Mouse (Mus musculus) small intestine, adult 2 months (tissue): ENCODE measurements at regions not wholly inside any gene's neighbourhood (a gene's known extent, or its start where the extent isn't known, plus 50 kb on each side); places are given as distances from the start of the nearest gene placed in this dataset.

Experiments used
- H3K27ac ChIP-seq: fragments of 200-500 bp; 2 replicates; pipeline ENCODE4 v1.5.1; 2012; ENCODE audit warnings: low read depth, low read length, control low read depth, inconsistent platforms; ENCODE audit not compliant: insufficient read depth
- H3K27me3 ChIP-seq: fragments of 200-500 bp; 2 replicates; pipeline ENCODE4 v1.6.1; 2012; ENCODE audit warnings: mild to moderate bottlenecking, moderate library complexity, low read length, inconsistent platforms; ENCODE audit not compliant: control insufficient read depth, insufficient read depth
- H3K36me3 ChIP-seq: fragments of 200-500 bp; 2 replicates; pipeline ENCODE4 v1.6.1; 2012; ENCODE audit warnings: mild to moderate bottlenecking, low read length, control low read depth, inconsistent platforms; ENCODE audit not compliant: control insufficient read depth, insufficient read depth
- H3K4me1 ChIP-seq: fragments of 200-500 bp; 2 replicates; pipeline ENCODE4 v1.6.1; 2012; ENCODE audit warnings: low read length, inconsistent platforms, mixed read lengths; ENCODE audit not compliant: control insufficient read depth, insufficient read depth, insufficient read length
- H3K4me3 ChIP-seq: fragments of 200-500 bp; 2 replicates; pipeline ENCODE4 v1.5.1; 2012; ENCODE audit warnings: low read depth, mild to moderate bottlenecking, control low read depth, inconsistent platforms, low read length, moderate library complexity
- CTCF ChIP-seq: fragments of 200-500 bp; IDR thresholded peaks from 2 replicates; pipeline ENCODE4 v1.5.1; 2012; ENCODE audit warnings: low read depth, mild to moderate bottlenecking, control low read depth, inconsistent platforms, low read length, moderate library complexity, mixed read lengths; ENCODE audit not compliant: insufficient replicate concordance, insufficient read length; ENCODE audit errors: extremely low read depth
- POLR2A ChIP-seq: fragments of 200-500 bp; IDR thresholded peaks from 2 replicates; pipeline ENCODE4 v1.6.1; 2012; ENCODE audit warnings: low read depth, mild to moderate bottlenecking, control low read depth, inconsistent platforms, low read length, moderate library complexity
- WGBS: fragments of 180-500 bp; shearing (Covaris S2); methylation state at CpG from one replicate; pipeline ENCODE4 v1.1.7; 2018; 5-methylcytosine and 5-hydroxymethylcytosine counted together

DNA sequence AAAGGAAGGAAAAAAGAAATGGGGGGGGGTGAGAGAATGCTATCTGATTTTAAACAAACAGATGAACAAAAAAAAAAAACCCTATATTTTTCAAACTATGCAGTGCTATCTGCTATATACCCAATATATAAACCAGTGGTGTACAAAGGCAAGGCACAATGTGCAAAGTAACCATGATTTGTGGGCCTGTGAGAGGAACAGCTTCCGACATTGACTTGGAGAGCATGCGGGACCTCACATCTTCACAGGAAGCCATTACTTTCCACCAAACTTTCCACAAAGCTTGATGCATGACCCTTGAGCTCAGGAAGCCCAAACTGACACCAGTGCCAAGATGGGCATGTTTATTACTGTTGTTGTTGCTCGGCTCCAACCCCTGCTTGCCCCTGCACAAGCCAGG is 299.3 kb upstream of the Cd180 start:
- Histone ChIP-seq H3K27me3 (no peaks in the 10 kb centered on the region), H3K36me3 (no peaks in the 10 kb centered on the region), H3K4me1 (no peaks in the 10 kb centered on the region), H3K4me3 (no peak overlapping the region), H3K27ac (no peak overlapping the region)
- WGBS, result 75% methylated on average over 3 of the region's 3 CpGs
- TF ChIP-seq CTCF, result no peak
- TF ChIP-seq POLR2A, result no peak

DNA sequence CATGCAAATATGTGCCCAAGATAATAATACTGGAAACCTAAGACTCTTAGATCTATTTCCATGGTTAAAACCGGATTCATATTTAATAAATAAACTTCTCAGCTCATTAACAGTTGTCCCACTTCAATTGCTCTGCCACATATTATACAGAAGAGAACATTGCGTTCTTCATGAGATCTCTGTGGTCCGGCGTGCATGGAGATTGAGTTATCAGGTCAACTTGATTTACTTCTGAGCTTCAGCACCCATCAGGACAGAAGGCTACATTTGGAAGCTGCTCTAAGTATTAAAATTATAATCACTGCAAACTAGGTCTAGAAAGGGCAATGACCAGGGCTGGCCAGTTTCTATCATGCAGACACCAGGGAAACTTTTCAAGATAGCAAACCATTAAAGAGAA is 295.9 kb upstream of the Cd180 start:
- H3K4me3 ChIP-seq, result no peak overlapping the region
- 93% methylated on average over 4 of the region's 4 CpGs for WGBS
- H3K36me3 ChIP-seq, result no peaks in the 10 kb centered on the region
- H3K4me1 ChIP-seq, result no peaks in the 10 kb centered on the region
- no peak for TF ChIP-seq POLR2A
- TF ChIP-seq CTCF, result no peak
- H3K27me3 ChIP-seq, result no peaks in the 10 kb centered on the region
- no peak overlapping the region for H3K27ac ChIP-seq

DNA sequence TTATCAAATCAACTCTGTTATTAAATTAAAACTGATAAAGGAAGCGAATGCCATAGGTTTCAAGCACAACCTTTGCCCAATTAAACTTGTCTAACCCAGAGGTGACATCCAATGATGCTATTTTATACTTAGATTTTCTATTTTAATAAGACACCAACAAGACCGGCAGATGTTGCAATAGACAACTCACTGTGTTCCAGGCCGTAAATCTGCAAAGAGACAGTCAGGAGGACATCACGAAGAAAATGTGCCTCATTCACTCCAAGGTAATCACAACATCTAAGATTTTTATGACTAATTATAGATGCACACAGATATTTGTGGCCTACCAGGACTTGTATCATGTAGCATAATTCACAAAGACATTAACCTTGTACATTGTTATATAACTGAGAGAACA is 281.5 kb upstream of the Cd180 start:
- no peaks in the 10 kb centered on the region for H3K4me1 ChIP-seq
- WGBS, result 85% methylated on average over 4 of the region's 4 CpGs

DNA sequence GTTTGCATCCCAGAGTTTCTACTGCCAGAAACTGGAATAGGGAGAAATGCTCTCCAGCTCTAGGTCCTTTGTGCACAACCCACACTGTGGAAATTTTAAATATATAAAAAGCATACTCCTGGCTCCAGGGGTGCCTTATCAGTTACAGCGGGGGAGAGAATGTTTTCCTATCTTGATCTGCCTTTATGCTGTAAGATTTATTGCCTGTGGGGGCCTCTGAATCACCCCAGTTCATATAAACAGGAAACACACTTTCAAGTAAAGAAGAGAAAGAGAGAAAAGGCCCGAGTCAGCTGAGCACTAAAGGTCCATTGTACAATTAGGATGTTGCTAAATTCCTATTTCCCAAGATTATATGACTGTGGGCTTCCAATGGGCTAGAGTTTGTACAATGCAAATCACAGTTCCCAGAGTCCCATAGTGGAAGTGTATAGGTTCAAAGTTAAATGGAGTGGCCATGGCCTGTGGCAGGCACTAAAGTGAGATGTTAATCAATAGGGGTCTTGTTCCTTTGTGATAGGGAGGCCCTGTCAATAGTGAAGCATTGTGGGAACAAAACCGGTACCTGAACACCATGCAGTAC is 258.9 kb upstream of the Cd180 start:
- WGBS, result 31% methylated on average over 3 of the region's 3 CpGs
- no peaks in the 10 kb centered on the region for H3K4me1 ChIP-seq
- no peaks in the 10 kb centered on the region for H3K36me3 ChIP-seq
- H3K27me3 ChIP-seq, result no peaks in the 10 kb centered on the region
- TF ChIP-seq CTCF (no peak), POLR2A (no peak)
- no peak overlapping the region for H3K27ac ChIP-seq
- H3K4me3 ChIP-seq, result no peak overlapping the region

More for the DNA sequence above, 281.5 kb upstream of the Cd180 start:
- Histone ChIP-seq H3K27ac (no peak overlapping the region), H3K27me3 (no peaks in the 10 kb centered on the region), H3K4me3 (no peak overlapping the region), H3K36me3 (no peaks in the 10 kb centered on the region)
- TF ChIP-seq POLR2A, result no peak
- no peak for TF ChIP-seq CTCF

DNA sequence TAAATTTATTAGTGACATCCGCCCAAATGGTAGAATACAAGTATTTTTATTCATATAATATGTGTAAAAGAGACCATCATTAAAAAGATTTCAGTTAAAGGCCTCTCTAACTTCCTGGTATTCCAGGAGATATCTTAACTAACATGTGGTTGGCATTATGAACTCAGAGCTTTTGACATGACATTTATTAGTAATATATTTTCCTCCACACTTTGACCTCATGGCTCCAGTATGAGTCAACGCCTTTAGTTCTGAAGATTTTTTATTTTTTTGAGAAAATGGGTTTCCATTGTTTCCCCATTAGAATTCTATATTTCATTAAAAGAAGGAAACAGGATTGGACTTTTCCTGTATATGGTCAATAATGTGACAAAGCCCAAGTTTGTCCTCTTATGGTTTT is 250.7 kb upstream of the Cd180 start:
- WGBS, result 69% methylated on average over 2 of the region's 2 CpGs
- no peak overlapping the region for H3K4me3 ChIP-seq
- H3K36me3 ChIP-seq, result no peaks in the 10 kb centered on the region
- H3K27me3 ChIP-seq, result no peaks in the 10 kb centered on the region
- no peaks in the 10 kb centered on the region for H3K4me1 ChIP-seq
- no peak overlapping the region for H3K27ac ChIP-seq
- TF ChIP-seq CTCF, result no peak
- no peak for TF ChIP-seq POLR2A

DNA sequence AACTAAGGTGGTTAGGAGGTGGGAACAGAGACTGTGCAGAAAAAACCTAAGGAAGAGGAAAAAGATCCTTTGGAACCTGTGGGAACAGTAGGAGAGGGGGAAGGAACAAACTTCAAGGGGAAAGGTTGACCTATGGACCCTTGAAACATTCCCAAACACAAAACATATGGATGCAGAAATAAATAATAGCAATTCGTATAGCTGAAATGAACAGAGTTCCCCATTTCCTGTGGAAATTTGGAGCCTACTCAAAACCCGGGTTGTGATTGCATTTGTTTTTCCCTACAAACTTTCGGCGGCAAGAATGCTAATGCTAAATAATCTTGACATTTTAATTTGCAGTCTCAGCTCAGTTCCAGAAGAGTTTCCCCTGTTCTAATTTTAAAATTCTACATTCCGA is 246.0 kb upstream of the Cd180 start:
- Histone ChIP-seq H3K27me3 (no peaks in the 10 kb centered on the region), H3K36me3 (no peaks in the 10 kb centered on the region), H3K27ac (no peak overlapping the region), H3K4me1 (no peaks in the 10 kb centered on the region), H3K4me3 (no peak overlapping the region)
- WGBS, result 80% methylated on average over 5 of the region's 5 CpGs
- TF ChIP-seq POLR2A (no peak), CTCF (no peak)

DNA sequence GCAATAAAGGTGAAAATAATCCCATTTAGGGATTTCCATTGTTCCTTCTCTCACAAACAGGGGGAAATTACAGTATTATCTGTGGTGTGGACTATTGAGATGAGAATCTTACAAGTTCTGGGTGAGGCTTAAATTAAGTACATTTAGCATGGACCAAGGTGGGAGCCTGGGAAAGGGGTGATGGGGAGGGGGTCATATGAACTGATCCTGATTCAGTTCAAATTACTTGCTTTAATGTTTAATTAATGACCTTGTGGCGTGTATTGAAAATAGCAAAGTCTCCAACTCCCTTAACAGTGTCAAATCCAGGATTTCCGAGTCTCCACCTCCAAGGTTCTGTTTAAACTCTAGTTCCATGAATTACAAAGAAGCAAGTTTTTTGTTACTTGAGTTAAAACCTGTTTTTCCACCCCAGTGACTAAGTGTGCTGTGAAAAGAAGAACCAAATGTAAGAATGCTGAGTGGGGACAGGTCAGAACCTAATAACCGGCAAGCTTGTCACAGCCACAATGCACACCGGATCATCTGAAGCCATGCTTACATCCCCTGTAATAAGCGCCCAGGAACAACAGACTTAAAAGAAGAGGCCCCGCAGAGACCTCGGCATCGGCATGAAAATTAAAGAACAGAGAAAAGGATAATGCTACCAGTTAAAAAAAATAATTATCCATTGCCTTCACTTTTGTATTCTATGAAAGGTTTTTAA is 243.8 kb upstream of the Cd180 start:
- no peaks in the 10 kb centered on the region for H3K36me3 ChIP-seq
- H3K27me3 ChIP-seq, result no peaks in the 10 kb centered on the region
- no peaks in the 10 kb centered on the region for H3K4me1 ChIP-seq
- H3K27ac ChIP-seq, result no peak overlapping the region
- WGBS, result 86% methylated on average over 8 of the region's 8 CpGs
- TF ChIP-seq CTCF, result no peak
- TF ChIP-seq POLR2A, result no peak
- no peak overlapping the region for H3K4me3 ChIP-seq
